Mouse (Mus musculus): Measurements from ENCODE around the gene Macrod2. TPM values are rescaled to one million over a fixed set of nuclear protein-coding genes. Genes with fewer than 3 reads are reported as not detected.

The Macrod2 gene
- polyA plus RNA-seq, 1 experiment from 2014 or later: 31.1 TPM

DNA sequence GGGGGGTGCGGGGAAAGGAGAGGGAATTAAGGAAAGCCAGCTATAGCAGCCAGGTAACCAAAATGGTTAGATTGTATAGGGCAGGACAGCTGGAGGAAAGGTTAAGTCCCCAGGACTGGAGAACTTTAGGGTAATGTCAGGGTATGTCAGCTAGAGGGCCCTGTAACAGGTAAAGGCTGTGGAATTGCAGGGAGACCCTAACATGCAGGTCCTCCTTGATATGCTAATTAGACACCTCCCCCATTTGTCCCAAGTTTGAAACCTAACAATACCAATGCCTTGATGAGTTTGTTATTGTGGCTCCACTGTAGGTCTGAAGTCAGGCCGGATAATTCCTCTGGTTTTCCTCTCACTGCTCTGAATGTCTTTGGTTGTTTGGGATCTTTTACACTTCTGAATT is 1948.9 kb downstream of the Macrod2 start:
- Histone ChIP-seq H3K27me3 (ENCODE audit: insufficient read depth, low read length) (no peaks in the 10 kb centered on the region), H3K4me1 (ENCODE audit: insufficient read depth) (no peaks in the 10 kb centered on the region), H3K27ac (ENCODE audit: low read depth) (no peak overlapping the region), H3K9ac (no peak overlapping the region), H3K4me3 (ENCODE audit: low read depth, low read length) (no peak overlapping the region), H3K9me3 (ENCODE audit: low read depth, low read length) (no peaks in the 10 kb centered on the region), H3K36me3 (ENCODE audit: insufficient read depth) (no peaks in the 10 kb centered on the region), H3K4me2 (no peak overlapping the region)
- ATAC-seq (ENCODE audit: insufficient read depth) (no peak), DNase-seq (no peak)
- 22% methylated on average over 2 of the region's 2 CpGs for WGBS
- no peak for TF ChIP-seq CTCF (IDR thresholded peaks at IDR 0.05; ENCODE audit: low read depth)

DNA sequence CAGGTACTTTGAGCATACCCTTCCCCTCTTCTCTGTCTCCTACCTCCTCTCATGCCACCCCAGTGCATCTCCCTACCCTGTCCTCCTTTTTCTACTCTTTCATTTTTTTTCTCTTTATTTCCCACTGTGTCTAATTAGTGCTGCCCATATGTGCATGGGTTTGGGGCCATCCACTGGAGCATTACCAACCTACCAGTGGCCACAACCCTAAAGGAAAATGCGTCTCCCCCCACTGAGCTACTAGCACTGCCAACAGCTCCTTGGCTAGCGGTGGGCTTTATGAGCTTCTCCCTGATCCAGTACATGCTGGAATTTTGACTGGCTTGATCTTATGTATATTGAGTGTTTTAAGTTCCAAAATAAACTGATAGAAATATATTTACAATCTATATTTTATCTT is 1949.6 kb downstream of the Macrod2 start:
- ATAC-seq (ENCODE audit: insufficient read depth) (no peak), DNase-seq (no peak)
- Histone ChIP-seq H3K9ac (no peak overlapping the region), H3K27ac (ENCODE audit: low read depth) (no peak overlapping the region), H3K4me2 (no peak overlapping the region), H3K9me3 (ENCODE audit: low read depth, low read length) (no peaks in the 10 kb centered on the region), H3K27me3 (ENCODE audit: insufficient read depth, low read length) (no peaks in the 10 kb centered on the region), H3K4me1 (ENCODE audit: insufficient read depth) (no peaks in the 10 kb centered on the region), H3K36me3 (ENCODE audit: insufficient read depth) (no peaks in the 10 kb centered on the region), H3K4me3 (ENCODE audit: low read depth, low read length) (no peak overlapping the region)
- 91% methylated on average over 2 of the region's 2 CpGs for WGBS
- TF ChIP-seq CTCF (IDR thresholded peaks at IDR 0.05; ENCODE audit: low read depth): no peak

DNA sequence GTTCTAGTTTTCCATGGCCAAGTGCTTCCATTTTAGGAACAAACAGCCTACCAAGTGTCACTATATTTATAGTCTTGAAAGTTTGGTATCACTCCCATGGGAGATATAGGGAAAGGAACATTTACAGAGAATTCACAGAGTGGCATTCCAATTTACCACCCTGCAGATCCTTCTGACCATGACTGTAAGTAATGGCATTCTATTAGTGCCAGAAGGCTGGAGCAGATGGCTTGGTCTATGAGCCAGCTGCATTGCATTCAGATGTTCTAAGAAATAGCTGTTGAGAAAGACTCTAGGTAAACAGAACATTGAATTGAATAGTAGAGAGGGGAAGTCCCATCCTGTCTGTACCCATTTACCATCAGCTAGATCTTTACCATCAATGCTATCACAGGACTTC is 1954.7 kb downstream of the Macrod2 start:
- H3K27me3 ChIP-seq (ENCODE audit: insufficient read depth, low read length): no peaks in the 10 kb centered on the region
- ATAC-seq (ENCODE audit: insufficient read depth): no peak
- no peak overlapping the region for H3K4me3 ChIP-seq (ENCODE audit: low read depth, low read length)
- H3K9ac ChIP-seq: no peak overlapping the region
- H3K36me3 ChIP-seq (ENCODE audit: insufficient read depth): no peaks in the 10 kb centered on the region
- no peak for DNase-seq
- H3K27ac ChIP-seq (ENCODE audit: low read depth): no peak overlapping the region
- TF ChIP-seq CTCF (IDR thresholded peaks at IDR 0.05; ENCODE audit: low read depth): no peak
- H3K9me3 ChIP-seq (ENCODE audit: low read depth, low read length): no peaks in the 10 kb centered on the region
- H3K4me1 ChIP-seq (ENCODE audit: insufficient read depth): no peaks in the 10 kb centered on the region
- no peak overlapping the region for H3K4me2 ChIP-seq

DNA sequence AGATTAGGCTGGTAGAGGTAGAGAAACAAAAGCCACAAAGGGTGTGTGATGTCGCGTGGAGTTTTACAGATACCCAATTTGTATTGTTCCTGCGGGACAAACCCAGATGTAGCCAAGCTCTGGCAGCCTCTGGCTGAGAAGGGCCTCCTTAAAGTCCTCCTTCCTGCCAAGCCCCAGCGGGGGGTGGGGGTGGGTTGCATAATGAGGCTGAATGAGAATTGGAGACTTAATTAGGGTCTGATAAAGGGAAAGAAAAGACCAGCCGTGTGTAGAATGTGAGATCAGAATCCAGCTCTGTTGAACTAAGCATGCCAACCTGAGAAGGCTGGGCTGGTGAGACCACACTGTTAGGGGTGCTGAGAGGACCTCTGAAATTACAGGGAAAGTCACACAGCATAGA is 1967.8 kb downstream of the Macrod2 start:
- Histone ChIP-seq H3K9me3 (ENCODE audit: low read depth, low read length) (no peaks in the 10 kb centered on the region), H3K4me2 (no peak overlapping the region), H3K27ac (ENCODE audit: low read depth) (no peak overlapping the region), H3K4me1 (ENCODE audit: insufficient read depth) (no peaks in the 10 kb centered on the region), H3K9ac (no peak overlapping the region), H3K27me3 (ENCODE audit: insufficient read depth, low read length) (no peaks in the 10 kb centered on the region), H3K4me3 (ENCODE audit: low read depth, low read length) (no peak overlapping the region), H3K36me3 (ENCODE audit: insufficient read depth) (no peaks in the 10 kb centered on the region)
- no peak for DNase-seq
- no peak for TF ChIP-seq CTCF (IDR thresholded peaks at IDR 0.05; ENCODE audit: low read depth)
- whole genome bisulfite sequencing: 22% methylated on average over 5 of the region's 5 CpGs
- no peak for ATAC-seq (ENCODE audit: insufficient read depth)

DNA sequence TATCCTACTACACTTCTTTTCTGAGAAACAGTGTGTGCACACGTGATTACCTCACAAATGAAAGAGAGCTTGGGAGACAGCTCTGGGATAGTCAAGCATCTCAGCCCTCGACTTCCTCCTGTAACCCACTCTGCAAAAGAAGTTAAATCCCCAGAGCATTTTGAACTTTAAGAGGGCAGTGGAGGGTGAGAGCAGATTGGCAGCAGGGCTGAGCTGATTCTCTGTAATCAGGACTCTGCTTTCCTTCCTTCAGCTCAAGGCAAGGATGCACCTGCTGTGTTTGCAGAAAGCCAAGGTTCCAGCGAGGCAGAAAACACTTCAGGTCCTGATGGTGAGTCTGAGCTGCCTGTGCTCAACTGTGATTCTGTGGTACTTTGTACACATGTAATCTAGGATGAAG is 1978.9 kb downstream of the Macrod2 start:
- TF ChIP-seq CTCF (IDR thresholded peaks at IDR 0.05; ENCODE audit: low read depth): no peak
- no peaks in the 10 kb centered on the region for H3K36me3 ChIP-seq (ENCODE audit: insufficient read depth)
- no peak for ATAC-seq (ENCODE audit: insufficient read depth)
- no peak overlapping the region for H3K4me2 ChIP-seq
- no peak overlapping the region for H3K9ac ChIP-seq
- no peak for DNase-seq
- H3K4me1 ChIP-seq (ENCODE audit: insufficient read depth): no peaks in the 10 kb centered on the region
- no peaks in the 10 kb centered on the region for H3K27me3 ChIP-seq (ENCODE audit: insufficient read depth, low read length)
- 14% methylated on average over 3 of the region's 3 CpGs for WGBS
- H3K4me3 ChIP-seq (ENCODE audit: low read depth, low read length): no peak overlapping the region
- no peaks in the 10 kb centered on the region for H3K9me3 ChIP-seq (ENCODE audit: low read depth, low read length)
- H3K27ac ChIP-seq (ENCODE audit: low read depth): no peak overlapping the region

DNA sequence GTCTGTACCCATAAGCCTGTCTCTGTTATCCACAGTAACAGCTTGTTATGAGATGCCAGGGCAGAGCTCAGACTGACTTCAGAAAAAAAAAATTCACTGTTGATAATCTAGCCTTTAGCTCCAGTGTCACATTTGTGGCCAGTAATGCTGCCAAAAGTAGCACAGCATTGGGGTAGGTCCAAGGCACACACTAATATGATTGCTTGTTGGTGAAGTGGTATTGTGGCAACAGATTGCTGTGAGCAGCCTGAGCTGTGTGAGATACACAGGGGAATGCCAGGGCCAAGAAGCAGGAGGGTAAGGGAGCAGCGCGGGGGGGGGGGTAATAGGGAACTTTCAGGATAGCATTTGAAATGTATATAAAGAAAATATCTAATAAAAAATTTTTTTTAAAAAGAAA is 1985.5 kb downstream of the Macrod2 start:
- WGBS: 94% methylated on average over 2 of the region's 2 CpGs
- Histone ChIP-seq H3K4me1 (ENCODE audit: insufficient read depth) (no peaks in the 10 kb centered on the region), H3K27ac (ENCODE audit: low read depth) (no peak overlapping the region), H3K9ac (no peak overlapping the region), H3K9me3 (ENCODE audit: low read depth, low read length) (no peaks in the 10 kb centered on the region), H3K4me2 (no peak overlapping the region), H3K36me3 (ENCODE audit: insufficient read depth) (no peaks in the 10 kb centered on the region), H3K27me3 (ENCODE audit: insufficient read depth, low read length) (no peaks in the 10 kb centered on the region), H3K4me3 (ENCODE audit: low read depth, low read length) (no peak overlapping the region)
- TF ChIP-seq CTCF (IDR thresholded peaks at IDR 0.05; ENCODE audit: low read depth): no peak
- no peak for DNase-seq
- ATAC-seq (ENCODE audit: insufficient read depth): no peak

DNA sequence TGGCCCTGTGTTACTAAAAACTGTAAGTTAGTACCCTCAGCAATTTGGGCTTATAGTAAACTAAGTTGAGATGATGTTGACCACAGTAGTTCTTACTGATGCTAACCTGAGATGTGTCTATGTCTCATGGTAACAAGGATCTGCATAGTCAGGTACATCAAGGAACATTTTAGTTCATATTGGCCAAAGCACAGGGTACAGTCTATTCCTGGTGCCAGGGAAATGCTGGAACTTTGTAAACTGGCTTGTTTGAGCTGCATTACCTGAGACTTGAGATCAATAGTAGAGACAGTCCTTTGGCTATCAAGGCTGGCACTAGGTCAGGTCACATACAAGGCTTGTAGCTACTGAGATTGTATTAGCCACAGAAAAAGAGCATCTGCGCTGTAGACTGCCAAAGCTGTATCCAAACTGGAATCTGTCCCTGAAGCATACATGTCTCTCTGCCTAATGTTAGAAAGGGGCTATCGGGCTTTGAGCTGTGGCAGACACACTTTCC is 1986.0 kb downstream of the Macrod2 start:
- Histone ChIP-seq H3K27me3 (ENCODE audit: insufficient read depth, low read length) (no peaks in the 10 kb centered on the region), H3K4me3 (ENCODE audit: low read depth, low read length) (no peak overlapping the region), H3K4me1 (ENCODE audit: insufficient read depth) (no peaks in the 10 kb centered on the region), H3K4me2 (no peak overlapping the region), H3K9me3 (ENCODE audit: low read depth, low read length) (no peaks in the 10 kb centered on the region), H3K9ac (no peak overlapping the region), H3K36me3 (ENCODE audit: insufficient read depth) (no peaks in the 10 kb centered on the region), H3K27ac (ENCODE audit: low read depth) (no peak overlapping the region)
- no peak for TF ChIP-seq CTCF (IDR thresholded peaks at IDR 0.05; ENCODE audit: low read depth)
- DNase-seq: no peak
- no peak for ATAC-seq (ENCODE audit: insufficient read depth)
- WGBS: 98% methylated on average over 2 of the region's 2 CpGs

DNA sequence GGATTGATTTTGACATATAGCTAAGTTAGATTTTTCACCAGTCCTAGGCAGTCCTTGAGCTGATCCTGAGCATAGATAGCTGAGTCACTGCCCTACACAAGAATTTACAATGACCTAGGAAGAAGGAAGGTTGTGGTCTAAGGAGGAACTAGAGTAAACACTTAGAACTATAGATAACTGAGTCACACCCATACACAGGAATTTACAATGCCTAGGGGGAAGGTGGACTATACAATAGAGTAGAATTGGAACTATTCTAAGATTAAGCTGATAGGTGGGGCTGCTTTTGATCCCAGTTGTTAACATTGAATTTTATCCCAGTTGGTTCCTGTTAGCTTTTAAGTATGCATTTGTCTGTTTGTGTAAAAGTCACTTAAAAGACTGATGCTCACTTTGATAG is 1998.4 kb downstream of the Macrod2 start:
- ATAC-seq (ENCODE audit: insufficient read depth): no peak
- no peak for TF ChIP-seq CTCF (IDR thresholded peaks at IDR 0.05; ENCODE audit: low read depth)
- Histone ChIP-seq H3K27ac (ENCODE audit: low read depth) (no peak overlapping the region), H3K4me3 (ENCODE audit: low read depth, low read length) (no peak overlapping the region), H3K9me3 (ENCODE audit: low read depth, low read length) (no peaks in the 10 kb centered on the region), H3K27me3 (ENCODE audit: insufficient read depth, low read length) (no peaks in the 10 kb centered on the region), H3K4me2 (no peak overlapping the region), H3K4me1 (ENCODE audit: insufficient read depth) (no peaks in the 10 kb centered on the region), H3K36me3 (ENCODE audit: insufficient read depth) (no peaks in the 10 kb centered on the region), H3K9ac (no peak overlapping the region)
- DNase-seq: no peak
